Comparison of ENCODE assay signal across 24 mouse cellular contexts in the genomic region with DNA sequence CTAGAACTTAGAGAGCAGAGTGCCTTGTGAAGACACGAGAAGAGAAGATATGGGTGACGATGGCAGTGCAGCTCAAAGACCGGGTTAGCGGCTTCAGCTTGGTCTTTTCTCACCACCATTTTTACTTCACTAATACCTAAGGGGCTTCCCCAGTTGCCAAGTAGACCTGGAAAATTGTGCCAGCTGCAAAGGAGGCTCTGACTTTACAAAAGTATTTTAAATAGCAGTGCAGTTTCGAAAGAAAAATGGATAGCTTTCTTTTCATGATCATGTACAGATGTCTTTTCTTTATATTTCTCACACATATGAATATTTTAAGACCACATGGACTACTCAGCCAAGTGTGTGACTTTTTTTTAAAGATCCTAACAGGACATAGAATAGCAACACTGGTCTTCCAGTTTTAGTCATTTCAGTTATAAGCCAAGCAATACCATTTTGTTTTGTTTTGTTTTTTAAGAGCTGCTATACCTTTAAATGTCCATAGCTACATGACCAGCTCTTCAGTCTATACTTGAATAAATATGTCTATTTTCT. TPM values are rescaled to one million over a fixed set of nuclear protein-coding genes. Genes with fewer than 3 reads are reported as not detected.
A peak's percentile ranks its signal among the peaks of the same experiment; 100 is the strongest.
DNase-seq lines count a peak whose midpoint lies in the region; ATAC-seq and TF ChIP-seq lines count a peak whose summit lies in the region.
"Had no signal": no experiment of that assay in that cellular context is flagged by ENCODE, and none has a peak within 500 bp of the region (broad histone marks: within the 10 kb centered on the region; RNA-seq: fewer than 3 reads in every experiment).

No protein-coding gene starts in this region.

- no peaks in the 10 kb centered on the region for H3K27me3 ChIP-seq in lung, postnatal 0 days (replicated peaks; ENCODE audit: insufficient read depth, low read length)
- H3K27me3 ChIP-seq: embryonic facial prominence, embryonic 12.5 days; forebrain, embryonic 13.5 days; forebrain, embryonic 15.5 days; Patski had no signal

- intact Hi-C loops in heart, postnatal 14 days (cut with DNase I): no loop called here

- no peak for ATAC-seq in lung, postnatal 0 days
- ATAC-seq: activated CD4-positive, CD25-positive, alpha-beta regulatory T cell, adult 4 months; forebrain, embryonic 13.5 days; forebrain, embryonic 15.5 days; forebrain, postnatal 0 days; Patski had no signal

- DNase-seq in heart, adult 11 months: peak; percentile 59
- no peak for DNase-seq in heart, postnatal 14 days
- DNase-seq in brain, adult 2 months (ENCODE audit: low read depth, low spot score): peak; percentile 23
- no peak for DNase-seq in layer of hippocampus, adult 18-20 months (ENCODE audit: low spot score in 2 of 2)
- DNase-seq in lung, postnatal 0 days (ENCODE audit: low spot score): no peak
- DNase-seq: adrenal gland, adult 8-10 months; adrenal gland, postnatal 14 days; adrenal gland, postnatal 36 days; cerebellum, adult 11 months; cerebellum, adult 18-20 months; cerebellum, adult 8-10 months; cerebellum, adult 9-11 months; cerebellum, postnatal 14 days; cerebellum, postnatal 36 days; forebrain, postnatal 0 days had no signal

- H3K9me3 ChIP-seq in lung, postnatal 0 days (ENCODE audit: low read length): no peaks in the 10 kb centered on the region
- H3K9me3 ChIP-seq: embryonic facial prominence, embryonic 10.5 days; embryonic facial prominence, embryonic 12.5 days; forebrain, embryonic 13.5 days; forebrain, embryonic 15.5 days; G1E had no signal

- no peak overlapping the region for H3K9ac ChIP-seq in lung, postnatal 0 days (replicated peaks; ENCODE audit: low read depth)
- H3K9ac ChIP-seq: embryonic facial prominence, embryonic 12.5 days; forebrain, embryonic 13.5 days; forebrain, embryonic 15.5 days; forebrain, postnatal 0 days had no signal

- no peaks in the 10 kb centered on the region for H3K36me3 ChIP-seq in lung, postnatal 0 days (ENCODE audit: insufficient read depth, low read length)
- H3K36me3 ChIP-seq: embryonic facial prominence, embryonic 10.5 days; embryonic facial prominence, embryonic 12.5 days; forebrain, embryonic 15.5 days; G1E had no signal

- no peak overlapping the region for H3K4me2 ChIP-seq in lung, postnatal 0 days (replicated peaks; ENCODE audit: low read depth, low read length)
- H3K4me2 ChIP-seq: embryonic facial prominence, embryonic 12.5 days; forebrain, embryonic 13.5 days; forebrain, embryonic 15.5 days had no signal

- no peak for TF ChIP-seq CTCF in lung, postnatal 0 days (IDR thresholded peaks at IDR 0.05)

- no peaks in the 10 kb centered on the region for H3K4me1 ChIP-seq in lung, postnatal 0 days (ENCODE audit: insufficient read depth, low read depth, low read length)
- H3K4me1 ChIP-seq: embryonic facial prominence, embryonic 10.5 days; embryonic facial prominence, embryonic 12.5 days; forebrain, embryonic 15.5 days had no signal

- H3K27ac ChIP-seq in lung, postnatal 0 days (ENCODE audit: low read length): no peak overlapping the region
- H3K27ac ChIP-seq: embryonic facial prominence, embryonic 10.5 days; embryonic facial prominence, embryonic 12.5 days; forebrain, embryonic 13.5 days; forebrain, embryonic 15.5 days had no signal

- H3K4me3 ChIP-seq in lung, postnatal 0 days (ENCODE audit: low read depth, low read length): no peak overlapping the region
- H3K4me3 ChIP-seq: embryonic facial prominence, embryonic 10.5 days; embryonic facial prominence, embryonic 12.5 days; forebrain, embryonic 13.5 days; forebrain, embryonic 15.5 days had no signal

- TF ChIP-seq EP300 in lung, postnatal 0 days (IDR thresholded peaks at IDR 0.05): no peak

- WGBS in lung, postnatal 0 days: 91% methylated on average over 5 of the region's 5 CpGs

RNA-seq across cellular contexts. Expression of gene Bace2, which starts 49.0 kb away (rescaled TPM):
- 10 to 100 TPM; 22.4 to 22.8 TPM for total RNA-seq in heart, postnatal 14 days (2021)
- 1 to 10 TPM; 2.1 to 3.3 TPM for total RNA-seq in layer of hippocampus, adult 18-20 months (2021)
- 13.8 and 16.2 TPM in 2 replicates for polyA plus RNA-seq in lung, postnatal 0 days (2015; fragmentation: Nextera tagmentation; extraction: Ambion mirVana)
- total RNA-seq: common myeloid progenitor, adult 5-6 weeks had no signal
- polyA plus RNA-seq: G1E had no signal

RNA-seq across cellular contexts. Expression of gene Mx1, which starts 57.2 kb away (rescaled TPM):
- total RNA-seq in heart, postnatal 14 days (2021): 1 to 10 TPM; 1.0 to 1.1 TPM
- total RNA-seq in layer of hippocampus, adult 18-20 months (2021): under 1 TPM; 0.62 to 0.86 TPM
- 0.18 and 0.21 TPM in 2 replicates for polyA plus RNA-seq in lung, postnatal 0 days (2015; fragmentation: Nextera tagmentation; extraction: Ambion mirVana)
- polyA plus RNA-seq: embryonic facial prominence, embryonic 10.5 days; forebrain, embryonic 11.5 days; forebrain, embryonic 13.5 days; forebrain, embryonic 15.5 days; G1E had no signal

Comparison
In these comparisons a context has a peak if more than half of its experiments do, and no peak if none do; other contexts are left out.
1. DNase-seq: peak in heart, adult 11 months (single experiment) and brain, adult 2 months (single experiment); none in heart, postnatal 14 days (0 of 2), layer of hippocampus, adult 18-20 months (0 of 2) and lung, postnatal 0 days (single experiment).
2. RNA of gene Bace2, which starts 49.0 kb away (total RNA-seq): 22.4 to 22.8 TPM in heart, postnatal 14 days; 2.1 to 3.3 TPM in layer of hippocampus, adult 18-20 months; every median in the first group is over 4 times any median in the second.